Mouse (Mus musculus) thymus, postnatal 25 days (tissue): ENCODE data around the gene Sh2b2.
A peak's percentile ranks its signal among the peaks of the same experiment; 100 is the strongest.

Experiments
- DNase-seq: peaks from one replicate; pipeline ENCODE4 v3.0.0; 2022

The Sh2b2 gene

GRCm38 (mm10) chr5:136179594-136179993 is 66.8 kb downstream of the Sh2b2 start:
- no peak for DNase-seq

DNA sequence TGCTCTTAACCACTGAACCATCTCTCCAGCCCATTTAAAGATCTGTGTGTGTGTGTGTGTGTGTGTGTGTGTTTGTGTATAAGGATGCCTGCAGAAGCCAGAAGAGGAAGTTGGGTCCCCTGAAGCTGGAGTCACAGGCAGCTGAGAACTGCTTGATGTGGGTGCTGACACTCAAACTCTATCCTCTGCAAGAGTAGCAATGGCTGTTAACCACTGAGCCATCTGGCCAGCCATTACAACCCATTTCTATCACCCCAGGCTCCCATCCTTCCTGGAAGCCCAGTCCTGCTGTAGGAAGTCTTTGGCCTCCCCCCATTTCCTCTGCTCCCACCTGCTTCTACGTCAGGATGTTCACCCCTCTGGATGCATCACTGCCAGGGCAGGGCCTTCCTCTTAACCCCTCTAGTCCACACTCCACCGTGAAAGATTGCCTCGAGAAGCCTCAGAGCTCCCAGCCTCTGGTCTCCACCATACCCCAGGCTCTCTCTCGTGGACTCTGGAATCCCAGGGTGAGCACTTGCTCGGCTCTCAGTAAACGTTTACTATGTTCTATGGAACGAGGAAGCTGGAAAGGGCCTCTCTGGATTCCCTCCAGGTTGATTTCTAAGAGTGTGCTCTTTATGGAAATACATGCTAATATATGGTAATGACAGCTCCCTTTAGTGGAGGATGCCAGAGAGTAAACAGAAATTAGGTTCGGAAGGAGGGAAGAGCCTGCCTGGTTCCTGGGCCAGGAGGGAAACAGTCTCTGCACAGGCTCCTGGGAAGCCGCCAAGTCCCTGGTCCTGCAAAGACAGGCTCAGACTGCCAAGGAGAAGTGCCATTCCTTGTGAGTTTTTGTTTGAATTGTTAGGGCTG is 72.5 kb downstream of the Sh2b2 start:
- peak; percentile 59 for DNase-seq

- DNase-seq, result no peak
These were observed 73.4 kb downstream of the Sh2b2 start for GRCm38 (mm10) chr5:136172939-136173338.

GRCm38 (mm10) chr5:136171363-136172341 is 74.7 kb downstream of the Sh2b2 start:
- peak; percentile 55 for DNase-seq

DNA sequence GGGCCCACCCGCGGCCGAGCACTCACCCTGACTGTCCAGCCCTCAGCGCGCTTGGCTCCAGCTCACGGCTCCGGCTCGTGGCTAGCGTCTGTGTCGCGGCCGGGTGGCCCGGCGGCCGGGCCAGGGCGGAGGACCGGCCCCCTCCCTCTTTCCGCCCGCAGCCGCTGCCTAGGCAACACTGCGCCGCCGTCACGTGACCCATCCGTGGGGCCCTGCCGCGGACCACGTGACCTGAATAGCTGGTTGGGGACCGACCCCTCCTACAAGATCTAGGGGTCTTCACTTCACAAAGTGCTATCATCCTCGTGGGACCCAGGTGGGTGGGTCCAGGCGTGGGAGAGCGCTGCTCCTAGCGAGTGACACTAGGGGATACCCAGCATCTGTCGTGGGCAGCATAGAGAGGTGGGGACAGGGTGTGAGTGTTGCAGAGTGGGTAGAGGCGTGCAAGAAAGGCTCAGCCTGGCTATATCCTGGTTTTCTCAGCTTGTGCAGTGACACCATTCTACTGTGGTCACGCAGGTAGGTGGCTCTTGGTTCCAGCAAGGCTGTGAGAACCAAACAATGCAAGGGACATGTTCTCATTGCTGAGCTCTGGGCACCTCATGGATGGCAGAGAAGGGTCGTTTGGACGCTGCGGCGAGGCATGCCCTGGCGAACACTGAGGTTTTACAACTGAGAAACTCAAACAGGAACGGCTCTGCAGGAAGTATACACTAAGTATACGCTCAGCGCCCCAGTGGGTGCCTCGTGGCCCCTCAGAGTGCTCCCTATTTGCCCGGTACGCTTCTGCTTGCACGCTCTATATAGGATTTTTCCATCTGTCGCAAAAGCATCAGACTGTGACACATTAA is 75.6 kb downstream of the Sh2b2 start, which contains the start of gene Orai2:
Gene Orai2, minus strand, starts transcription at position 202 of the 851 bp plus-strand sequence.
- peak; percentile 93 for DNase-seq

- peak; percentile 72 for DNase-seq
These were observed 76.5 kb downstream of the Sh2b2 start for GRCm38 (mm10) chr5:136169626-136170511.
